Mouse (Mus musculus) layer of hippocampus, adult 9-10 months (tissue): ENCODE results near the gene Nepn.
"Not testable (repeated sequence)": the region's sequence is repeated elsewhere in the genome, so short reads cannot be mapped to it uniquely, and the experiment has no call there.

Experiments used
- DNase-seq: peaks from one replicate; pipeline ENCODE4 v3.0.0; 2022; ENCODE audit warnings: low spot score

Nepn gene

DNA sequence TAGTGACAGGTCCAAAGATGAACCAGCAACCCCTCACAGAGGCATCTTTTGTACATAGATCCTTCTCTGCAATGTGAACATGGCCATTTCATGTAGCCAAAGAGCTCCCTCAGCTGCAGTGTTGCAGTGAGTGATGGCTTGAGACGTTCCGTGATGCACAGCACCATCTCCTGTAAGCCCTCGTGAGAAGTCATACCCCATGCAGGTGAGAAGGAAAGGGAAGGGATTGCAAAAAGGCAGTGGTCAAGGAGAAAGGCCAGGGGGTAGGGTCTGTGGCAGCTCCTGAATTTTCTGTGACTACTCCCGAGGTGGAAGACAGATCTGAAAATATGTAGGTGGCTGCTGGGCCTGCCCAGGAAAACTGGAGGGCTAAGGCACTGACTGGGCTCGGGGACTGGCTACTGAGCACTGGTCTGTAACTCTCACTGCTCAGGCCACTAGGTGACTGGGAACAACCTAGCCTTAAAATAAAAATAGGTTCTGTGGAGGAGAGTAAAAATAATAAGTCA lies at the start of gene Nepn:
Gene Nepn (plus strand): TSS at position 51 of the 509 bp plus-strand sequence.
- DNase-seq = no peak

DNA sequence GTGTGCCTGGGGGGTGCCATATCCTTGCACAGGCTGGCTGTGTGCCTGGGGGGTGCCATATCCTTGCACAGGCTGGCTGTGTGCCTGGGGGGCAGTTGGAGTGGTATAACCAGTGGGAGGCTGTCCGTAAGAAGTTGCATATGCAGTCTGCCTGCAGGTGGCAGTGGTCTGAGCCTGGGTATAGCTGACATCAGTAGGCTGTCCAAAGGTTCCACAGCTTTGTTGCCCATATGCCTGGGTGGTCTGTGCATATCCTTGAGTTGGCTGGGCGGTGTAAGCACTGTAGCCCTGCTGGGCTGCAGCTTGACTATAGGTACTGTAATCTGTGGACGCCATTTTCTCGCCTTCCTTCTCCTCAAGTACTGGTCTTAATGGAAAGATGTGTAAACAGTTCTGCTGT lies 45.4 kb upstream of the Nepn start:
- not testable (repeated sequence) for DNase-seq

DNA sequence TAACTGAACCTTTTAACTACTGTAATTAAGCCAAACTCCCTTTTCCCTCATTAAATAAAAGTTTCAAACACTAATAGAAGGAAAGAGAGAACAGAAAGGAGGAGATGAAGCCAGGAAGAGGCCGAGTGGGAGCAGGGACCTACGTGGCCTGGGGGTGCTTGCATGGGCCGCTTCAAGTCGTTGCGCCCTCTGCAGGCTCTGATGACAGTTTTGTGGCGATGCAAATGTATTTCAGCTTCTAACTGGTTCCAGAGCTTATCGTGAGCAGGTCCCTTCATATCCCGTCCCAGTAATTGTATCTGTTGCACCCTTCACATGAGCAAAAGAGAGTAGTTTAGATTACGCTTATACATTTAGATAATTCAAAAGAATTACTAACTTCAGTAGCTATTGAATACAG lies 35.6 kb upstream of the Nepn start:
- no peak for DNase-seq

DNA sequence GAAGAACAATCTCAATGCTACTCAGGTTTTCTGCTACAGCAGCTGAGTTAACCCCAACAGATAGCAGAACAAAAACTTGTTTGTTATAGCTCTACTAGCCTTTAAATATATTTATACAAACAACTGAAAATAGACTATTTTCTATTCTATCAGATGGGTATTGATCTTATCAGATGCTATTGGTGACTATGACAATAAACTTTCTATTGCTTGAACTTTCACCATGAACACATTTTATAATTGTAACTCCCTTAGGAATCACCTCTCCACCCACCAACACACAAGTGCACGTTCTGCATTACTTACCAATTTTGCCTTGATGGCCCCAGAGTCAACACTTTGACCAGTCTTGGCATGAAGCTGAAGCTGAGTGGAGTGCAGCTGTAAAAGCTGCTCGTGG lies 30.3 kb upstream of the Nepn start, which contains the start of gene Gm26741:
Gene Gm26741 (plus strand): TSS at position 301 of the 400 bp plus-strand sequence.
- no peak for DNase-seq

DNA sequence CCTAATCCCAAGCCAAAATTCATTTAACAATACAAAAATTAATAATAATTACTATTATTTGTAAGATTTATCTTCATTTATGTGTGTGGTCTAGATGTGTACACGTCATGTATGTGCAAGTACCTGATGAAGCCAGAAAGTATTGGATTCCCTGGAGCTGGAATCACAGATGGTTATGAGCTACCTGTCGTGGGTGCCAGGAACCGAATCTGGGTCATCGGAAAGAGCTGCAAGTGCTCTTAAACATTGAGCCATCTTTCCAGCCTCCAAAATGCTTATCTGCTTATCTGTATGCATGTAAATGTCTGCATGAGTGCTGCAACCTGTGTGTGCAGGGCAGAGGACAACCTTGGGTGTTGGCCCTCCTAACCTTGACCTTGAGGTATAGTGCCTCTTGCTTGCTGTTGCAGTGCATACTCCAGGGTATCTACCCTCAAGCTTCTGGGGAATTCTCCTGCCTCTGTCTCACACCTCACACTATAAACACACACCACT lies 28.5 kb upstream of the Nepn start:
- no peak for DNase-seq

DNA sequence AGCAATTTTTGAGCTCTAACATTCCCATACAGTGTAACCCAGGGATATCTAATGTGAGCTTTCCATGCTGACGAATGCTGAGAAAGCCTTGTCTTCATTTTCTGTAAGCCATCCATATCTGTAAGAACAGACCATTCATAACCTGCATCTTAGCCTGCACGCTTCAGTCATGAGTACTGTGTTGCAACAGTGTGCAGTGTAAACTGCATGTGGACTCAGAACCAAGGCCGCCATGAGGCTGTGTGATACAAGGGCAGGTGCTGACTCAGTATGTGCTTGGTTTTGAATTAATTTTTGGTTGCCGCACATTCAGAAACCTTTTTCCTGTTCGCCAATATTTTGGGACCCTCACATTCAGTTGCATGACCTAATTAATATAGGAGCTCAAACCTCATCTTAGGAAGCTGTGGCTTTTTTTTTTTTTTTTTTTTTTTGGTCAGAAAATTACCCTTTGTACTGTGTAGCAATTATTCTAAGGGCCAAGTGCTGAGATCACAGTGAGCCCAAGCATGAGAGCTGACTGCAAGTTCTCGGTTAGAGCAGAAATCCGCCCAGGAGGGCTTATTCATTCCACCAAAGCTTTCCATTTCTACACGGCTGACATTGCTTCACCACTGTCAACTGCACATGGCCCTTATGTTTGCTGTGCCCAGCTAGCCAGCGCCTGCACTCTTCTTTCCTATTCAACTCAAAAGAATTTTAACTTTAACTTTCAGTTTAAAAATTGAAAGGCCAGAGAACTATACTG lies 27.7 kb upstream of the Nepn start:
- no peak for DNase-seq

DNA sequence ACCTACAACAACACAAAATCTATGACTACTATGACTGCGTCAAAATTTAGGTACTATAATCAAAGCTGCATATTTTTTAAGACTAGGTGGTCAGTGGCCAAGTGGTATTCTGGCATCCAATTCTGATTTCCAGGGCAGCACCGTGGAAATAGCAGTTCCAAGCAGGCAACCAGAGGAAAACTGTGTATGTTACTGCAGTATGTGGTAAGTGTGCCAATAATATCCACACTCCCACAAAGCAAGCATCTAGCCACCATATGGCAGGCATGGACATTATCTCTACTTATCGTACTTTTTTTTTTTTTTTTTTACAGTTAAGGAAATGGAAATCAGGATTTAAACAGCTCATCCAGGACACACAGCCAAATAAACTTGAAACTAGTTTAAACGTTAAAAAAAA lies 20.4 kb upstream of the Nepn start:
- DNase-seq = no peak

DNA sequence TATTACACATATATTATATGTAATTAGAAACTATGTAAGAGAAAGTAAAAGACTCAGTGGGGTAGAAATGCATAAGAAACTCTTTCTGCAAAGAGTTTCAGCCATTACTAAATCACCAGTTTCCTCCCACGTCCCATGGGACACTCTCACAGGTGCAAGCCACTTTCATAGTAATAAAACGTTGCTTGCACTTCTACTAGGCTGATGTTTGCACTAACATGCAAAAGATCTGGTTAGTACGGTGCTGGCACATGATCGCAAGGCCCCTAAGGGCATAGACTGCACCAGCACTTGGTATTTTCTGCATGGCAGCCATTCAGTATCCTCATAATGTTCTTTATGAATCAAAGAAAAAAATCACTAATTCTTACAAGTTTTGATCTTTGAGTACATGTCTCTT lies 14.9 kb upstream of the Nepn start:
- no peak for DNase-seq

DNA sequence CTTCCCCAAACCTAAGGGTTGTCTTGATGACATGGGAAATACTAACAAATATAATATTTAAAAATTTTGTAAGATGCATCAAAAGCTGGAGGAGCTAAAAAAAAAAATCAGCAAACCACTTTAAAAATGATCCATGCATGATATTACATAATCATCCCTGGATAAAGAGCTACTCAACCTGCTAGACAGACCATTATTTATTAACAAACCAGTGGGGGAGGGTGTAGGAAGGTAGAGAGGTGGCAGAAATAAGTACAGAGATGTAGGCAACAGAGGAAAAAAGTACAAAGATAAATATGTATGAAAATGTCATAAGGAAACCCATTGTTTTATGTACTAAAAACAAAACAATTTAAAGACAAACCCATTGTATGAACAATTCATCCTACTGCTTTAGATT lies 14.1 kb upstream of the Nepn start:
- DNase-seq = no peak

DNA sequence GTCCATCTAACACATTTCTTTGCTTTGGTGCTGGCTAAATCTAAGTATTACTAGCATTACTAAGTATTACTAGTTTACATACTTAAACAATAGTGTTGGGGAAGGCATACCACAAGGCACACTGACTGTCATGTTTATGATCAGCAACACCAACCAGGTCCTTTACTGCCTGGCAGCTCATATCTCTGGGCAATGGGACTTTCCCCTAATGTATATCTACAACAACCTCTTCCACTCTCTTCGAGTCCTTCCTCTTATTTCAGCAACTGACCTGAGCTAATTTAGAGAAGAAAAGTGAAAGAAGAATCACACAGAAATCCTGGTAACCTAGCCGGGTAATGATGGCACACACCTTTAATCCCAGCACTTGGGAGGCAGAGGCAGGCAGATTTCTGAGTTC lies 12.3 kb upstream of the Nepn start:
- DNase-seq = no peak

DNA sequence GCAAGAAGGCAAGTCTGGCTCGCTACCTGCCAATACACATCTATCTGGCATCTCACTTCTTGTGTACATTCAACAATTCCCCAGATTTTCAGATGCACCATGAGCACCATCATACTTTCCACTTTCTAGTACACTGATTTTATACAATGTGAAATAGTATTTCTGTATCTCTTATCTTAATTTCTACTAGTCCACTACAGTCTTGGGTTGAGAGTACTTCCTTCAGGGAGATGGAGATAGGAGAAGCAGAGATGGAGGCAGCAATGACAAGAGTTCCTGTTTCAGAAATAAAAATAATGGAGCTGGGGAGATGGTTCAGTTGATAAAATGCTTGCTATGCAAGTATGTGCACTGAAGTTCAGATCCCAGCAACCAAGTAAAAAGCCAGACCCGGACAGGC lies 11.0 kb upstream of the Nepn start:
- no peak for DNase-seq

DNA sequence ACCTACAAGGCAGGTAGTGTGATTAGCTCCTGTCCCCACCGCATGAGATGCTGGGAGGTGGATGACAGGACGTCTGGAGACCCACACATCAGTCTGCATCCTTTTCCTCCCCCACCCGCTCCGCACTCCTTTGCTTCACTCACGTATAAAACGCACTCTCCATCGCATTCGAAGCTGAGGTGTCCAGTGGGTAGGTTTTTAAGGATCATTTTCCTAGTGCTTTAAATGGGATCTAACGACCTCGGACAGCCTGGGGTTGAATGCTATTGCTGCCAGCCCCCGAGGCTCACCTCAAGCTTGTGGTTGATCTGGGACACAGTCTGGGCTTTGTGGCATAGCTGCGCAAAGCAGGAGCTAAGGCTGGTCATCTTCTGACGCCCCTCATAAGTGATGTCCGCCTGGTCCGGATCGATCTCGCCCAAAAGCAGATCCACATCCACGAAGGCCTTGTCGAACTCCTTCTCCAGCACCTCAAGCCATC lies 7.4 kb upstream of the Nepn start:
- no peak for DNase-seq

DNA sequence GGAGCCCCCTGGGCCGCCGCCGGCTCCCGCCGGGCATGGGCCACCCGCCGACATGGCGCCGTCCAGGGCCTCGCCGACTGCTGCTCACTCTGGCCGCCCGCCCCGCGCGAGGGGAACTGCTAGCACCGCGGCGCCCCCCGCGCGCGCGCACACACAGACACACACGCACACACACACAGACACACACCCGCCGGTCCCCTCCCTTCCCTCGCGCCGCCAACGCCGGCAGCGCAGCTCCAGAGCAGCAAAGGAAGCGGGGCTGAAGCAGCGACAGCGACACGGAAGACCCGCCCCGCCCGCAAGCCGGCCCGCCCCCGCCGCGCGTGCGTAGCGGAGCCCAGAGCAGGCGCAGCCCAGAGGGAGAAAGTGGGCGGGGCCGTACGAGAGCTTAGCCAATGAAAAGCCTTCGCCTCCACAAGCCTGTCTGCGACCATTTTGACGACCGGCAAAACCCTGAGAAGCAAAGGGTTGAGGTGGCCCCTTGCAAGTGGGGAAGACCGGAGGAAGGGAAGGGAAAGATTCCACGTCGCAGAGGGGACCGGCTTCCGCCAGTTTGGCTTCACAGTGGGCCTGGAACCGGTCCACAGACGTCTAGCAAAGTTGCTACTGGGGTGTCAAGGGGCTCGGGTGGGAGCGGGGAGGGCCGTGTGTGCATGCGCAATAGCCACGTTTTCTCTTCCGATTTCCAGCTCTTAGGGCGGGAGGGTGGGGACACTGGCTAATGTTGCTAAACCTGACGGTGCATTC lies 6.8 kb upstream of the Nepn start, which contains the start of gene Gopc:
Gene Gopc (minus strand): TSS at position 280 of the 747 bp plus-strand sequence.
- DNase-seq = peak; percentile 94

DNA sequence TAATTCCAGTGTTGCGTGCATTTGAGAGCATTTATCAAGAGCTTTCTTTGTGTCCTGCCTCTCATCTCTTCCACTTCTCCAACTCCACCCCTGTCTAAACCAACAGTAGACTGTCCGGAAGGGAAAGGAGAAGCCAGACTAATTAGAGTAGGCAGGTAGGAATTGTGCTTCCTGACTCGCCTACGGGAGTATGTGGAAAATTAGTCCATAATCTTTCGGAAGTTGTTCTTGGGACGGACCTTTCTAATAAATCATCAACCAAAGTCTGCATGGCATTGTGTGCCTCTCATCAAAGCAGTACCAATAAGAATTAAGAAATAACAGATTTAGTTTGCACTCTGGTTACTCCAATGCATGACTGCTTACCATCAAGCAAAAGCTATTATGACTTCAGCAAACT lies 5.8 kb upstream of the Nepn start:
- no peak for DNase-seq

DNA sequence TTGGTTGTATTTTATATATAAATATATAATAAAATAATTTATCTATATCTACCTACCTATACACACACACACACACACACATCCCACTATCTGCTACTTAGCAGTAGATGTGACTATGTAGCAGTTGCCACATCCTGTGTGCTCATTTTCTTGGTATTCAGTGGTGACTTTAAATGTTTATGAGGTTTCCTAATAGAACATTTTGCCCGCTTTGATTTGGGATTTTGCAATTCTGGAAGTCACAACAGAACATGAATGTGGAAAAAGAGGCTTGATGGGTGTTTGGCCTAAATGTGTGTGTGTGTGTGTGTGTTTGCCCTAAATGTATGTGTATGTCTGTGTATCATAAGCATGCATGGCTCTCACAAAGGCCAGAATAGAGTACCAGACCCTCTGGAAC lies 5.2 kb upstream of the Nepn start:
- DNase-seq = no peak

DNA sequence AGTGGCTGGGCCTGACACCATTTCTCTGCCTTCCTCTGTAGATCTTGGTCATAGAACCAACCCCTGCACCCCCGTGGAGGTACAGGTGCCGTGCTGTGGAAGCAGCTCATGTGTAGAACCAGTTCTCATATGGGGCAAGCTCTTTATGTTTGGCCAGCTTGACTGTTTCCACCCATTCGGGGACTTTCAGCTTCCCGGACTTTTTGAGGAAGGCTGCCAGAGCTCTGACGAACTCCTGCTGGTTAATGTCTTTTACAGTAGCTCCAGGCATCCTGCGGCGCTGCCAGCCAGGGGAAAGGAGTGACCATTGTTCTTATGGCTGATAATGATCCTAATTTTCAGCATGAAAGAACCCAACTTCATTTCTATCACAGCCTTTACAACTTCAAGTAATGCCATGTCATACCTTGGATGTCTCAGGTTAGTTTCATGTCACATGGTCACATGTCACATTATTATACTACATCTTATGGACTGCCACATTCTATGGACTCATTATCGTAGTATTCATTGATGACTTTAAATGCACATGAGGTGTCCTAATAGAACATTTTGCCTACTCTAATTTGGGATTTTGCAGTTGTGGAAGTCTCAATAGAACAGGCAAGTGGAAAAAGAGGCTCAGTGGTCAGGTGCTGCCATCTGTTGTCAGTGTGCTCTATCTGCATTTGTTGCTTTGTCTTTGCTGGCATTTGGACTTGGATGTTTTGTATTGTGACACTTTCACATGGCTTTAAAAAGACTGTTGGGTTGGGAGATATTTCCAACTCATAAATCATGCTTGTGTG lies 3.8 kb upstream of the Nepn start:
- DNase-seq = no peak

DNA sequence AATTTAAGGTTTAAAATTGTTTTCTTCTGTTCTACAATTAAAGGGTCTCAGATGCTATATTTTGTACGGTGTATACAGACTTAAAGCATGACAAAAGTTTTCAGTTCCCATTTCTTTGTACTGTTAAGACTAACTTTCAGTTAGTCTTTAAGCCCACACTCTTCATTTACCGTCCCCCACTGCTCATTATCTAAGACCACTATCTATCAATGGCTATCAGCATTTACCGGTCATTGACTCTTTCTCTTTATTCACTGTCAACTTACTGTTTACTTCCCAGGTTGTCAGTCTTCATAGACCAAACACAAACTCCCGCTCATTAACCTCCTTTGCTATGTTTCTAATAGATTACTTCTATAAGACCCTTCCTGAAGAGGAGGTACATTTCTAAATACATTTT lies 1.6 kb upstream of the Nepn start:
- DNase-seq = no peak

DNA sequence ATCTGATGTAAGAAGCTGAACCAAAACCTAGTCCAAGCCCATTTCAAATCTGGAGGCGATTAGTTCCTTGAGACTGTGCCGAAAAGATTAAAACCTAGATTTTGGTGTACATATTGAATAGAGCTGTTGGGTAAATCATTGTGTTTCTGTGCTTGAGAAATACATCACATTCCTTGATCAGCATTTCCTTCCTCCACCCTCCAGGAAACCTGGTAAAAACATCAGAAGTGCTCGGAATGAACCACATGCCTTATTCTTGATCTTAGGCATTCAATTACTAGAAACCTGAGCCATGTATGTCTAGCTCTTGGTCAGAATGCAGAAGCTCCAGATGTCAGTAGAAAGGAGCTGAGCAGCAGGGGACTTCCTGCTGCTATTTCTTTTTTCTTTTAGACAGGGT lies 666 bp downstream of the Nepn start:
- DNase-seq = no peak

DNA sequence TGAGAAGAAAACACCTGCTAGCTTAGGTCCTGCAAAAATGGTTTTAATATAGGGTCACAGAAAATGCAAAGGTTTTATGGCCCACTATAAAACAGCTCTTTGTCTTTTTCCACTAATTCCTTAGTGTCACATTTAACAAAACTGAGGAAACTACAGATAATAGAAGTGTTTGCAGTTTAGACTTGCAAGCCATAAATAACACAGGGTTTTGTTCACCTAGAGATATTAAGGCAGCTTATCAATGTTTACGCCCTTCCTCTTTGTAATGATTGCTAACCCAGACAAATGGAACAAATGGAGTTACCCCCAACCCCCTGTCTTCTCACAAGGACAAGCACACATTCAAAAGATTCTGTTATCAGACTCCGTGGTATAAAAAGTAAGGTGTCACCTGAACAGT lies 2.4 kb downstream of the Nepn start:
- no peak for DNase-seq

DNA sequence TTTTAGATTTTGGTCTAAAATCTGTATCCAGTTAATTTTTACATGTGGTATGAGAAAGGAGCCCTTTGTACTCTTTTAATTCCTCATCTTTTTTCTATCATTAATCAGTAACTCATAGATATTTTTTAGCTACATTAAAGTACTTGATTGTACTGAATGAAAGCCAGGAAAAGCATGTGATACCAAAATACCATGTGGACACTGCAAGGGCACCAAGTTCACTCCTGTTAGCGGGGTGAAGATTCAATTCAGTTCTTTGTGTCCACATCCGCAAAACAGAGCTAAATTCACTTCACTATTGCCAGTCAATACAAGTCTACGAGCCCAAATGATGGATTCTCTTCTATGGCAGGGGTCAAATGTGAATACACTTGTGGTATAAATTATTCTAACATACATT lies 7.9 kb downstream of the Nepn start:
- DNase-seq = no peak

DNA sequence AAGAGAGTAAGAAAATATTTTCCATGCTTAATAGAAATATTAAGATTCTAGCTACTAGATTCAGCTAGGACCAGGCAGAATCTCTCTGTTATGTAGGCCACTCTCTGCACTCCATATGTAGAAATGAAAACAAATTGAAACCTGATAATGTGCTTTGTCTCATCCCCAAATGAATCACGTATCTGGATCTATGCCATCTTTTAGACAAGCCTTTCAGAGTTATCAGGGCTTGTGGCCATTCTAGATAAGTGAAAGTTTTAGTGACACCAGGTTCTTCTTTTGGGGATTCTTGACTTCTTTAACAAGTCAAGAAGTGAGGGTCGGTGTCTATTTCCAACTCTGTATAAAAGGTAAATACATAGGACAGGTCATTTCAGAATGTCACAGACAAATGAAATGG lies 9.9 kb downstream of the Nepn start:
- DNase-seq = no peak

DNA sequence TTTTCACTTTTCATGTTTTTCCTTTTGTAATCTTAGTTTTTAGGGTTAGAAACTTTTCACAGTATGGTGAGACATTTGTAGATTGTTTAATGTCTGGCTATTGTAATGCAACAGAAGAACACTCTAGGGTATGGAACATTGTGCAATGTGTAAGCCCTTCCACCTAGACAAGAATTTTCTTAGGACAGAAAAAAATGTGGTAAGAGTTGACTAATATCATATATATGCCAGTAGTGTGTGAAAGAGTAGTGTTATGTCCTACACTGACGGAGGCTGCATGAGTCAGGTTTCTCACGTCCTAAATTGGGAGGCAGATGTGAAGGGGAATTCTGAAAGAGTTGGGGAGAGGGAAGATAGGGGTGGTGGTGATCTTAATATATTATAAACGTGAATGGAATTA lies 10.9 kb downstream of the Nepn start:
- DNase-seq = no peak
